Mouse (Mus musculus) stomach, postnatal 0 days (tissue): ENCODE data around the gene Prss35.

Experiments
- CTCF ChIP-seq: IDR thresholded peaks from 2 replicates; pipeline ENCODE4 v1.5.1; 2016; ENCODE audit warnings: antibody characterized with exemption, low read depth, mild to moderate bottlenecking, moderate library complexity
- EP300 ChIP-seq: optimal IDR thresholded peaks from 2 replicates; pipeline ENCODE3; 2016; ENCODE audit warnings: antibody characterized with exemption

- no peak for TF ChIP-seq CTCF
- TF ChIP-seq EP300 = no peak
These were observed 14.4 kb upstream of the Prss35 start for GRCm38 (mm10) chr9:86729084-86729483.
